Mouse (Mus musculus) intestine, postnatal 0 days (tissue): ENCODE measurements around the gene Cfap97. TPM values are rescaled to one million over a fixed set of nuclear protein-coding genes. Genes with fewer than 3 reads are reported as not detected.

Experiments used
- ATAC-seq: fragments of 200-750 bp; cut with Nextera tagmentation; 2 replicates; pipeline ENCODE4 v1.8.0; 2017; ENCODE audit warnings: mild to moderate bottlenecking, moderate TSS enrichment, moderate library complexity
- H3K27ac ChIP-seq: fragments of 300-500 bp; sonication (generic); 2 replicates; pipeline ENCODE4 v1.5.1; 2014; ENCODE audit warnings: mild to moderate bottlenecking, low read depth, low read length, moderate library complexity
- H3K27me3 ChIP-seq: fragments of 300-500 bp; sonication (generic); replicated peaks from 2 replicates; pipeline ENCODE4 v1.6.1; 2014; ENCODE audit warnings: low read length, mixed read lengths; ENCODE audit not compliant: control insufficient read depth, insufficient read depth
- H3K36me3 ChIP-seq: fragments of 300-500 bp; sonication (generic); 2 replicates; pipeline ENCODE4 v1.6.1; 2014; ENCODE audit warnings: mild to moderate bottlenecking, moderate library complexity; ENCODE audit not compliant: control insufficient read depth, insufficient read depth
- H3K4me1 ChIP-seq: fragments of 300-500 bp; sonication (generic); replicated peaks from 2 replicates; pipeline ENCODE4 v1.6.1; 2014; ENCODE audit warnings: antibody characterized with exemption, low read length, mixed read lengths; ENCODE audit not compliant: control insufficient read depth, insufficient read depth
- H3K4me2 ChIP-seq: fragments of 300-500 bp; sonication (generic); replicated peaks from 2 replicates; pipeline ENCODE4 v1.6.1; 2014; ENCODE audit warnings: low read depth, mild to moderate bottlenecking, moderate library complexity
- H3K4me3 ChIP-seq: fragments of 300-500 bp; sonication (generic); 2 replicates; pipeline ENCODE4 v1.5.1; 2014; ENCODE audit warnings: low read depth, low read length
- H3K9ac ChIP-seq: fragments of 300-500 bp; sonication (generic); 2 replicates; pipeline ENCODE4 v1.6.1; 2014; ENCODE audit warnings: mild to moderate bottlenecking, low read depth, low read length
- H3K9me3 ChIP-seq: fragments of 300-500 bp; sonication (generic); 2 replicates; pipeline ENCODE4 v1.6.1; 2016; ENCODE audit warnings: mixed run types; ENCODE audit not compliant: control insufficient read depth
- CTCF ChIP-seq: sonication (generic); IDR thresholded peaks from 2 replicates; pipeline ENCODE4 v1.5.1; 2016; ENCODE audit warnings: low read depth, mild to moderate bottlenecking, control low read depth, antibody characterized with exemption, moderate library complexity
- WGBS: fragments of 180-500 bp; shearing (Covaris S2); extraction: QIAGEN DNeasy Blood & Tissue Kit; methylation state at CpG from one replicate; pipeline ENCODE4 v1.1.7; 2014; 5-methylcytosine and 5-hydroxymethylcytosine counted together
- polyA plus RNA-seq: library from polyadenylated mRNA; unstranded; fragments of >200 nt; fragmentation: Nextera tagmentation; extraction: Ambion mirVana; gene quantifications from 2 replicates; pipeline ENCODE4 v1.2.1, GENCODE M21; 2015

Gene Cfap97
- polyA plus RNA-seq, 1 experiment from 2014 or later, result 15.2 TPM

DNA sequence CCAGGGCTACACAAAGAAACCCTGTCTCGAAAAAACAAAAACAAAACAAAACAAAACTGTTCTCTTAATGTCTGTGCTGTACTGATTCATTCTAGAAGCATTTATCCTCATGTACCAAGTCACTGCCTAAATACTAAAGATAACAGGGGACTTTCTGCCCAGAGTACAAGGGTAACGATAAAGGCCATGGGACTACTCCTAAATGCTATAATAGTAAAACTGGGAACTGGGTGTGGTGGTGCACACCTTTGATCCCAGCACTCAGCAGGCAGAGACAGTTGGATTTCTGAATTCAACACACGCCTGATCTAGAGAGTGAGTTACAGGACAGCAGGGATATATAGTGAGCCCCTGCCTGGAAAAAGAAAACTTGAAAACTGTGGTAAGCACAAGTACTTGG is 9.9 kb upstream of the Cfap97 start:
- peak overlapping the region; percentile 37 for H3K4me2 ChIP-seq
- H3K27ac ChIP-seq, result peak overlapping the region; percentile 17; the same call in 1 of the 2 replicates
- TF ChIP-seq CTCF, result no peak
- ATAC-seq, result peak; percentile 83
- no peaks in the 10 kb centered on the region for H3K36me3 ChIP-seq
- H3K4me3 ChIP-seq, result no peak overlapping the region
- no peaks in the 10 kb centered on the region for H3K9me3 ChIP-seq
- 53% methylated on average over 3 of the region's 3 CpGs for whole genome bisulfite sequencing
- peaks cover 11% of the 10 kb centered on the region for H3K4me1 ChIP-seq
- H3K9ac ChIP-seq, result no peak overlapping the region
- H3K27me3 ChIP-seq, result no peaks in the 10 kb centered on the region

DNA sequence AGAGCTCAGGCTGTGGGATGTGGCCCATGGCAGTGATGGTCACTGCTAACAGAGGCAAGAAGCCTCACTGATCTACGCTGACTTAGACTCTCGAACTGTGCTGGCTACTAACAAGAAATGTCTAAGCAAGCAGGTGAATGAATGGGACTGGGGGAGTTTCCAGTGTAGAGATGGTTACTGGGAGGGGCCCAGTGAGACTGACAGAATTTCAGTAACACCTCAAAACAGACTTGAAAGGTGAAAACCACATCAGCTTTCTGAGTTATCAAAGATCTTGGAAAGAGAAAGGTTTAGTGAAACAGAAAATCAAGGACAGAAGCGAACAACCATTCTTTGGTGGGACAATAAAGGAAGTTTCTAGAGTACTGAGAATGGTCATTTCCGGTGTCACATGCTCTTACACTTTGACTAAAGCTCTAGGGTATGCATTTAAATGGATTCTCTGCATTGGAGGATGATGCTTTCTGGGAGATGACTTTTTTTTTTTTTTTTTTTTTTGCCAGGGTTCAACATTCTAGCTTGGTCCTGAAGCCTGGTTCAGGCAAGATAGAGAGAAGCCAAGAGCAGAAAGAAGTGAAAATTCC is 9.0 kb upstream of the Cfap97 start:
- ATAC-seq, result no peak
- Histone ChIP-seq H3K9me3 (no peaks in the 10 kb centered on the region), H3K9ac (no peak overlapping the region), H3K4me1 (peaks cover 11% of the 10 kb centered on the region), H3K36me3 (no peaks in the 10 kb centered on the region), H3K27ac (0 out of 2 replicates have a peak overlapping the region, but pooled peaks have one; percentile 17), H3K4me2 (no peak overlapping the region; the same call in 1 of the 2 replicates), H3K4me3 (no peak overlapping the region), H3K27me3 (no peaks in the 10 kb centered on the region)
- WGBS, result 90% methylated on average over 4 of the region's 4 CpGs
- no peak for TF ChIP-seq CTCF

DNA sequence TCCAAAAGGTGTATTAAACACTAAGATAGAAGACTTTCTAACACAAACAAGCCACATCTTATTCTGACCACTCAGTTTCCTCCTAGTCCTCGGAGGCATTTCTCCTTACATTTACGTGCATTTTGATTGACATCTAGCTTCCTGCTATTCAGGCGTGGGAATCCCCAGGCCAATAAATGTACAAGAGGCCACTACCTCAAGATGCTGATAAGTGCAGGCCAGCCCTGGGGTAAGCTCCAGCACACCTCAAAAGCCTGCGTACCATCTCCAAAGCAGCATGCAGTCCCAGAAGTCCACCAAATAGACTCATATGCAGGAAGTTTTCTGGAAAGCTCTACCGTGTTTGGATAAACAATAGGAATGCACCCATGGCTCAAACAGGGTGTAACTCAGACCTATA is 8.1 kb upstream of the Cfap97 start:
- no peak overlapping the region for H3K27ac ChIP-seq
- H3K4me3 ChIP-seq, result no peak overlapping the region
- no peak for TF ChIP-seq CTCF
- no peaks in the 10 kb centered on the region for H3K9me3 ChIP-seq
- H3K27me3 ChIP-seq, result no peaks in the 10 kb centered on the region
- H3K36me3 ChIP-seq, result no peaks in the 10 kb centered on the region
- peak overlapping the region; percentile 12; the same call in 1 of the 2 replicates for H3K9ac ChIP-seq
- peak; percentile 61 for ATAC-seq
- H3K4me1 ChIP-seq, result peaks cover 11% of the 10 kb centered on the region
- H3K4me2 ChIP-seq, result peak overlapping the region; percentile 4; the same call in 1 of the 2 replicates
- WGBS, result 30% methylated on average over 5 of the region's 5 CpGs

DNA sequence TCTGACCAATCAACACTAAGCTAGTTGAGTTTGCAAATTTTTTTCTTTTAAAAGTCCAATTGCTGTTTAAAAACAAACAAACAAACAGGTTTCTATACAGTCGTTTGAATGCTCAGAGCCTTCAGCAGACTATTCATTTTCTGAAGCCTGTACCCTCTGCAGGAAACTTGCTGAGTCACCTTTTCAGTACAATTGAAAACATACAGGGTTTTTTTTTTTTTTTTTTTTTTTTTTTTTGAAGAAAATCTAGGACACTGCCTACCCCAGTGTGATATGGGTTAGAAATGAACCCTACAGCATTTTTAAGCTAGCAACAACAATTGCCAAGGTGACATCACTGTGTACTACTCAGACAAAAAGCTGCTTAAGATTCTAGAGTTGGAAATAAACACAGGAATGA is 7.6 kb upstream of the Cfap97 start:
- ATAC-seq, result no peak
- Histone ChIP-seq H3K4me1 (peaks cover 11% of the 10 kb centered on the region), H3K36me3 (no peaks in the 10 kb centered on the region), H3K27ac (no peak overlapping the region), H3K4me2 (peak overlapping the region; percentile 4; the same call in 1 of the 2 replicates), H3K9ac (no peak overlapping the region), H3K9me3 (no peaks in the 10 kb centered on the region), H3K4me3 (no peak overlapping the region), H3K27me3 (no peaks in the 10 kb centered on the region)
- 33% methylated on average over 1 of the region's 1 CpGs for WGBS
- TF ChIP-seq CTCF, result no peak

DNA sequence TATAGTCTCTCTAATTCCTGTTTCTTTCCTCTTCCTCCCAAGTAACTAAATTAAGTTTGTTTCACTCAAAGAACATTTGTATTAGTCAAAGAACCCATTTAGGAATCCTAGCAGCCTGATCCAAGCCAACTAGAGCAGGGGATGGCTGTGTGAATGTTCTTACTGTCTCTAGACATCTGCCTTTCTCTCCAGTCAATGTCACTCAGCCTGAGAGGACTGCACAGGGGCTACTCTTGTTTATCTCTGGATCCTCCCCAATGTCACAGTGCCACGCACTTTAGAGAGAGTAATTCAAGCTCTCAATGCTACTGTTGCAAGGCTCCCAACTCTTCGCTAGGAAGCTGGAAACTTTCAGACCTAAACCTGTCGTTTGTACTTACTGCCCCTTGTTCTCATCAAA is 5.4 kb upstream of the Cfap97 start:
- Histone ChIP-seq H3K4me2 (no peak overlapping the region), H3K9ac (no peak overlapping the region), H3K4me3 (no peak overlapping the region), H3K4me1 (peaks cover 11% of the 10 kb centered on the region), H3K36me3 (no peaks in the 10 kb centered on the region), H3K27me3 (no peaks in the 10 kb centered on the region), H3K27ac (no peak overlapping the region), H3K9me3 (no peaks in the 10 kb centered on the region)
- TF ChIP-seq CTCF, result no peak
- no peak for ATAC-seq
- WGBS, result 62% methylated on average over 3 of the region's 3 CpGs

DNA sequence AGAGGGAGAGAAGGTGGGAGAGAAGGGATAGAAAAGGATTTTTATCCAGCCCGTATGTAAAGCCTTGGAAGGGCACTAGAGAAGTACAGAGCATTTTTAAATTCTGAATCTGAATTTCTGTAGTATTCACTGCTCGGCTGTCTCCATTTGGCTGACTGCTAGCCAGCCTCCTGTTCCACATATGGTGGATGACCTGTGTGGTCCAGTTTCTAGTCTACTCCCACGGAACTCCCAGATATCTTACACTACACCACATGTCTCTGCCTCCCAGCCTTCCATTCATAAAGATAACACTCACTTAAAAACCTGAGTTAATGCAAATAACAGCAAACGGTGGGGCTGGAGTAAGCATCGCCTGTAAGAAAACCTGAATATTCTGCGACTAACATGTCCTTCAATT is 2.3 kb upstream of the Cfap97 start:
- no peak overlapping the region for H3K4me2 ChIP-seq
- no peak overlapping the region for H3K9ac ChIP-seq
- no peak for TF ChIP-seq CTCF
- H3K4me1 ChIP-seq, result peaks cover 3% of the 10 kb centered on the region; the same call in 1 of the 2 replicates
- H3K27me3 ChIP-seq, result no peaks in the 10 kb centered on the region
- no peak for ATAC-seq
- no peaks in the 10 kb centered on the region for H3K36me3 ChIP-seq
- no peaks in the 10 kb centered on the region for H3K9me3 ChIP-seq
- H3K4me3 ChIP-seq, result no peak overlapping the region
- H3K27ac ChIP-seq, result no peak overlapping the region
- WGBS, result 82% methylated on average over 6 of the region's 6 CpGs

DNA sequence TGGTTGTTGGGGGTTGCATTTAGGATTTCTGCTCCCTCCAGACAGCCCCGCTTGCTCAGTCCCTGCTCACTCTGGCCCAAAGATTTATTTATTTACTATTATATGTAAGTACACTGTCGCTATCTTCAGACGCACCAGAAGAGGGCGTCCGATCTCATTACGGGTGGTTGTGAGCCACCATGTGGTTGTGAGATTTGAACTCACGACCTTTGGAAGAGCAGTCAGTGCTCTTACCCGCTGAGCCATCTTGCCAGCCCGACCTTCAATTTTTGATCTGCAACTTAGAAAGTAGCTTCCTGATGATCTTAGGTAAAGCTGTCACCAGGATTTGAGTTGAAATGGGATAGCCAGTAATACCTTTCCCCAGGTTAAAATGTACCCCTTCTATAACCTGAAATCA is 1.8 kb upstream of the Cfap97 start:
- Histone ChIP-seq H3K4me3 (no peak overlapping the region), H3K36me3 (no peaks in the 10 kb centered on the region), H3K9ac (no peak overlapping the region), H3K27me3 (no peaks in the 10 kb centered on the region), H3K9me3 (no peaks in the 10 kb centered on the region), H3K4me1 (peaks cover 3% of the 10 kb centered on the region; the same call in 1 of the 2 replicates), H3K4me2 (peak overlapping the region; percentile 33), H3K27ac (no peak overlapping the region)
- peak; percentile 56 for TF ChIP-seq CTCF
- WGBS, result 79% methylated on average over 9 of the region's 9 CpGs
- ATAC-seq, result no peak
